Mouse (Mus musculus) neural tube, embryonic 11.5 days (tissue): ENCODE measurements at regions not wholly inside any gene's neighbourhood (a gene's known extent, or its start where the extent isn't known, plus 50 kb on each side); places are given as distances from the start of the nearest gene placed in this dataset.

ENCODE experiments used
- ATAC-seq: fragments of 200-750 bp; cut with Nextera tagmentation; 2 replicates; pipeline ENCODE4 v1.8.0; 2017; ENCODE audit warnings: moderate number of reproducible peaks, mild to moderate bottlenecking, moderate TSS enrichment, moderate library complexity; ENCODE audit not compliant: insufficient read depth, low FRiP score, low TSS enrichment
- DNase-seq: peaks from one replicate; pipeline ENCODE4 v3.0.0-alpha.2; 2015; ENCODE audit warnings: low spot score
- H3K27ac ChIP-seq: fragments of 300-500 bp; sonication (generic); 2 replicates; pipeline ENCODE4 v1.5.1; 2014; ENCODE audit warnings: low read depth, mild to moderate bottlenecking, low read length
- H3K27me3 ChIP-seq: fragments of 300-500 bp; sonication (generic); 2 replicates; pipeline ENCODE4 v1.6.1; 2014; ENCODE audit warnings: mild to moderate bottlenecking, low read length, mixed read lengths; ENCODE audit not compliant: control insufficient read depth, insufficient read depth
- H3K36me3 ChIP-seq: fragments of 300-500 bp; sonication (generic); 2 replicates; pipeline ENCODE4 v1.6.1; 2014; ENCODE audit warnings: mild to moderate bottlenecking, low read length, moderate library complexity, mixed read lengths; ENCODE audit not compliant: control insufficient read depth, insufficient read depth
- H3K4me1 ChIP-seq: fragments of 300-500 bp; sonication (generic); 2 replicates; pipeline ENCODE4 v1.6.1; 2014; ENCODE audit warnings: low read length, mixed read lengths; ENCODE audit not compliant: control insufficient read depth, insufficient read depth
- H3K4me2 ChIP-seq: fragments of 300-500 bp; sonication (generic); 2 replicates; pipeline ENCODE4 v1.6.1; 2014; ENCODE audit warnings: low read depth, mild to moderate bottlenecking, moderate library complexity
- H3K4me3 ChIP-seq: fragments of 300-500 bp; sonication (generic); 2 replicates; pipeline ENCODE4 v1.5.1; 2014; ENCODE audit warnings: low read depth, low read length
- H3K9ac ChIP-seq: fragments of 300-500 bp; sonication (generic); 2 replicates; pipeline ENCODE4 v1.6.1; 2014; ENCODE audit warnings: mild to moderate bottlenecking, low read length
- H3K9me3 ChIP-seq: fragments of 300-500 bp; sonication (generic); 2 replicates; pipeline ENCODE4 v1.6.1; 2016; ENCODE audit warnings: low read length; ENCODE audit not compliant: control insufficient read depth
- WGBS: fragments of 180-500 bp; shearing (Covaris S2); extraction: QIAGEN DNeasy Blood & Tissue Kit; methylation state at CpG from one replicate; pipeline ENCODE4 v1.1.7; 2014; 5-methylcytosine and 5-hydroxymethylcytosine counted together

- H3K4me1 ChIP-seq: no peaks in the 10 kb centered on the region
- ATAC-seq (no peak; the same call in 1 of the 2 replicates), DNase-seq (no peak)
- H3K9me3 ChIP-seq: no peaks in the 10 kb centered on the region
- no peak overlapping the region for H3K4me3 ChIP-seq
- WGBS: 85% methylated on average over 4 of the region's 4 CpGs
- H3K9ac ChIP-seq: no peak overlapping the region
- no peak overlapping the region for H3K27ac ChIP-seq
- H3K4me2 ChIP-seq: no peak overlapping the region
- H3K27me3 ChIP-seq: no peaks in the 10 kb centered on the region
- H3K36me3 ChIP-seq: no peaks in the 10 kb centered on the region
Measured at GRCm38 (mm10) chr4:98238075-98238474, 145.0 kb downstream of the Tm2d1 start.

- ATAC-seq: no peak
- Histone ChIP-seq H3K27me3 (no peaks in the 10 kb centered on the region), H3K4me1 (no peaks in the 10 kb centered on the region), H3K27ac (no peak overlapping the region), H3K9ac (no peak overlapping the region), H3K4me2 (no peak overlapping the region), H3K9me3 (no peaks in the 10 kb centered on the region), H3K36me3 (no peaks in the 10 kb centered on the region), H3K4me3 (no peak overlapping the region)
- 85% methylated on average over 9 of the region's 9 CpGs for WGBS
- no peak for DNase-seq
Measured at GRCm38 (mm10) chr4:98237475-98237874, 145.6 kb downstream of the Tm2d1 start.

GRCm38 (mm10) chr4:98236006-98236783 is 146.9 kb downstream of the Tm2d1 start:
- no peak overlapping the region for H3K9ac ChIP-seq
- no peak overlapping the region for H3K4me2 ChIP-seq
- WGBS: 70% methylated on average over 12 of the region's 12 CpGs
- DNase-seq: no peak
- no peaks in the 10 kb centered on the region for H3K4me1 ChIP-seq
- no peak overlapping the region for H3K27ac ChIP-seq
- no peaks in the 10 kb centered on the region for H3K36me3 ChIP-seq
- ATAC-seq: no peak
- H3K27me3 ChIP-seq: no peaks in the 10 kb centered on the region
- no peaks in the 10 kb centered on the region for H3K9me3 ChIP-seq
- H3K4me3 ChIP-seq: no peak overlapping the region

- no peak for DNase-seq
- WGBS: 95% methylated on average over 4 of the region's 4 CpGs
- no peak for ATAC-seq
- Histone ChIP-seq H3K9me3 (no peaks in the 10 kb centered on the region), H3K4me1 (no peaks in the 10 kb centered on the region), H3K9ac (no peak overlapping the region), H3K27ac (no peak overlapping the region), H3K4me2 (no peak overlapping the region), H3K4me3 (no peak overlapping the region), H3K36me3 (no peaks in the 10 kb centered on the region), H3K27me3 (no peaks in the 10 kb centered on the region)
Measured at GRCm38 (mm10) chr4:98228193-98228592, 154.9 kb downstream of the Tm2d1 start.

- Histone ChIP-seq H3K9ac (no peak overlapping the region), H3K4me1 (no peaks in the 10 kb centered on the region), H3K4me3 (no peak overlapping the region), H3K36me3 (no peaks in the 10 kb centered on the region), H3K27ac (no peak overlapping the region), H3K27me3 (no peaks in the 10 kb centered on the region), H3K9me3 (no peaks in the 10 kb centered on the region), H3K4me2 (no peak overlapping the region)
- WGBS: 51% methylated on average over 7 of the region's 7 CpGs
- ATAC-seq (no peak), DNase-seq (no peak)
Measured at GRCm38 (mm10) chr4:98224366-98224765, 158.7 kb downstream of the Tm2d1 start.

- Histone ChIP-seq H3K4me3 (no peak overlapping the region), H3K27ac (no peak overlapping the region), H3K9ac (no peak overlapping the region), H3K36me3 (no peaks in the 10 kb centered on the region), H3K4me1 (no peaks in the 10 kb centered on the region), H3K27me3 (no peaks in the 10 kb centered on the region), H3K9me3 (no peaks in the 10 kb centered on the region), H3K4me2 (no peak overlapping the region)
- 50% methylated on average over 8 of the region's 8 CpGs for WGBS
- ATAC-seq (no peak), DNase-seq (peak; percentile 13)
Measured at GRCm38 (mm10) chr4:98223429-98223828, 159.7 kb downstream of the Tm2d1 start.

GRCm38 (mm10) chr4:98221566-98221965 is 161.5 kb downstream of the Tm2d1 start:
- DNase-seq (no peak), ATAC-seq (no peak)
- Histone ChIP-seq H3K4me3 (no peak overlapping the region), H3K27me3 (no peaks in the 10 kb centered on the region), H3K27ac (no peak overlapping the region), H3K36me3 (no peaks in the 10 kb centered on the region), H3K9ac (no peak overlapping the region), H3K9me3 (no peaks in the 10 kb centered on the region), H3K4me2 (no peak overlapping the region), H3K4me1 (no peaks in the 10 kb centered on the region)
- WGBS: 82% methylated on average over 4 of the region's 4 CpGs

- no peak overlapping the region for H3K4me2 ChIP-seq
- no peak overlapping the region for H3K4me3 ChIP-seq
- no peaks in the 10 kb centered on the region for H3K4me1 ChIP-seq
- H3K9me3 ChIP-seq: no peaks in the 10 kb centered on the region
- no peaks in the 10 kb centered on the region for H3K27me3 ChIP-seq
- no peaks in the 10 kb centered on the region for H3K36me3 ChIP-seq
- no peak overlapping the region for H3K9ac ChIP-seq
- ATAC-seq: no peak
- DNase-seq: no peak
- 96% methylated on average over 5 of the region's 5 CpGs for WGBS
- no peak overlapping the region for H3K27ac ChIP-seq
Measured at GRCm38 (mm10) chr4:98215218-98215617, 167.9 kb downstream of the Tm2d1 start.

GRCm38 (mm10) chr4:98207446-98207845 is 175.7 kb downstream of the Tm2d1 start:
- Histone ChIP-seq H3K36me3 (no peaks in the 10 kb centered on the region), H3K4me1 (no peaks in the 10 kb centered on the region), H3K4me3 (no peak overlapping the region), H3K9me3 (no peaks in the 10 kb centered on the region), H3K9ac (no peak overlapping the region), H3K4me2 (no peak overlapping the region), H3K27ac (no peak overlapping the region), H3K27me3 (no peaks in the 10 kb centered on the region)
- DNase-seq (no peak), ATAC-seq (no peak)
- WGBS: 90% methylated on average over 8 of the region's 8 CpGs
